Mouse (Mus musculus) gastrocnemius, postnatal 36 days (tissue): Measurements from ENCODE around the gene Cand1. TPM values are rescaled to one million over a fixed set of nuclear protein-coding genes. Genes with fewer than 3 reads are reported as not detected.

Source experiments
- DNase-seq, 2 experiments: peaks; one replicate each; pipeline ENCODE4 v3.0.0; 2022
- intact Hi-C: fragments of 180-260 bp; cut with DNase I; formaldehyde crosslinking; loops from one replicate; pipeline ENCODE4 v1.15.1; 2025
- long read RNA-seq, 2 experiments: library from polyadenylated mRNA; stranded (forward); transcript quantifications; one replicate each; pipeline ENCODE4 v2.0.0; 2021
- total RNA-seq, 2 experiments: library from RNA; stranded (reverse); gene quantifications; 2 replicates each; pipeline ENCODE4 v1.2.3; 2021

The Cand1 gene
- 10 to 100 TPM; 13.8 to 17.9 TPM for total RNA-seq
- long read RNA-seq, experiment 1, full-length matches to known transcripts = 3 of 5 reads
- long read RNA-seq, experiment 1, partial matches to known transcripts = 2 of 5 reads
- long read RNA-seq, experiment 1, other reads (novel, unspliced or antisense) = 0 of 5 reads
- long read RNA-seq, experiment 2, full-length matches to known transcripts = 1 of 5 reads
- long read RNA-seq, experiment 2, partial matches to known transcripts = 3 of 5 reads
- long read RNA-seq, experiment 2, other reads (novel, unspliced or antisense) = 1 of 5 reads

- intact Hi-C loops = no loop called here
- DNase-seq = peak; percentile 99
Observed at GRCm38 (mm10) chr10:119239969-119240721, at the start of gene Cand1. Gene Cand1, minus strand, starts transcription at chr10:119240055.

GRCm38 (mm10) chr10:119278871-119279270, 39.0 kb upstream of the Cand1 start:
- DNase-seq = no peak

GRCm38 (mm10) chr10:119274333-119274732, 34.5 kb upstream of the Cand1 start:
- no peak for DNase-seq
- intact Hi-C loops = no loop called here

More at GRCm38 (mm10) chr10:119278871-119279270, 39.0 kb upstream of the Cand1 start:
- intact Hi-C loops = no loop called here

GRCm38 (mm10) chr10:119272536-119272935, 32.7 kb upstream of the Cand1 start:
- DNase-seq = no peak
- intact Hi-C loops = no loop called here

- intact Hi-C loops = no loop called here
- DNase-seq = no peak
Observed at GRCm38 (mm10) chr10:119272005-119272404, 32.1 kb upstream of the Cand1 start.

GRCm38 (mm10) chr10:119271101-119271500, 31.2 kb upstream of the Cand1 start:
- intact Hi-C loops = no loop called here
- no peak for DNase-seq

GRCm38 (mm10) chr10:119270384-119270985, 30.6 kb upstream of the Cand1 start:
- no peak for DNase-seq
- intact Hi-C loops = no loop called here

GRCm38 (mm10) chr10:119264761-119265160, 24.9 kb upstream of the Cand1 start:
- intact Hi-C loops = no loop called here
- no peak for DNase-seq

- DNase-seq = no peak
- intact Hi-C loops = no loop called here
Observed at GRCm38 (mm10) chr10:119262821-119263220, 23.0 kb upstream of the Cand1 start.

GRCm38 (mm10) chr10:119257876-119258275, 18.0 kb upstream of the Cand1 start:
- intact Hi-C loops = no loop called here
- no peak for DNase-seq

- DNase-seq = no peak
- intact Hi-C loops = no loop called here
Observed at GRCm38 (mm10) chr10:119244146-119244545, 4.3 kb upstream of the Cand1 start.

- no peak for DNase-seq
- intact Hi-C loops = no loop called here
Observed at GRCm38 (mm10) chr10:119240722-119241089, 851 bp upstream of the Cand1 start.

- intact Hi-C loops = no loop called here
- no peak for DNase-seq
Observed at GRCm38 (mm10) chr10:119239633-119239968, 254 bp downstream of the Cand1 start.

- intact Hi-C loops = no loop called here
- peak; percentile 31 to 43 for DNase-seq
Observed at GRCm38 (mm10) chr10:119238985-119239631, 747 bp downstream of the Cand1 start.

GRCm38 (mm10) chr10:119231526-119231925, 8.3 kb downstream of the Cand1 start:
- intact Hi-C loops = no loop called here

GRCm38 (mm10) chr10:119230703-119231102, 9.2 kb downstream of the Cand1 start:
- intact Hi-C loops = no loop called here
- DNase-seq = no peak

More at GRCm38 (mm10) chr10:119231526-119231925, 8.3 kb downstream of the Cand1 start:
- no peak for DNase-seq

GRCm38 (mm10) chr10:119230074-119230669, 9.7 kb downstream of the Cand1 start:
- intact Hi-C loops = no loop called here
- no peak for DNase-seq

GRCm38 (mm10) chr10:119223686-119224085, 16.2 kb downstream of the Cand1 start:
- intact Hi-C loops = no loop called here
- no peak for DNase-seq

GRCm38 (mm10) chr10:119221631-119222030, 18.2 kb downstream of the Cand1 start:
- DNase-seq = no peak
- intact Hi-C loops = no loop called here

GRCm38 (mm10) chr10:119219415-119219814, 20.4 kb downstream of the Cand1 start:
- DNase-seq = no peak
- intact Hi-C loops = no loop called here
